Mouse (Mus musculus): ENCODE results near the gene BC052040.

The BC052040 gene

DNA sequence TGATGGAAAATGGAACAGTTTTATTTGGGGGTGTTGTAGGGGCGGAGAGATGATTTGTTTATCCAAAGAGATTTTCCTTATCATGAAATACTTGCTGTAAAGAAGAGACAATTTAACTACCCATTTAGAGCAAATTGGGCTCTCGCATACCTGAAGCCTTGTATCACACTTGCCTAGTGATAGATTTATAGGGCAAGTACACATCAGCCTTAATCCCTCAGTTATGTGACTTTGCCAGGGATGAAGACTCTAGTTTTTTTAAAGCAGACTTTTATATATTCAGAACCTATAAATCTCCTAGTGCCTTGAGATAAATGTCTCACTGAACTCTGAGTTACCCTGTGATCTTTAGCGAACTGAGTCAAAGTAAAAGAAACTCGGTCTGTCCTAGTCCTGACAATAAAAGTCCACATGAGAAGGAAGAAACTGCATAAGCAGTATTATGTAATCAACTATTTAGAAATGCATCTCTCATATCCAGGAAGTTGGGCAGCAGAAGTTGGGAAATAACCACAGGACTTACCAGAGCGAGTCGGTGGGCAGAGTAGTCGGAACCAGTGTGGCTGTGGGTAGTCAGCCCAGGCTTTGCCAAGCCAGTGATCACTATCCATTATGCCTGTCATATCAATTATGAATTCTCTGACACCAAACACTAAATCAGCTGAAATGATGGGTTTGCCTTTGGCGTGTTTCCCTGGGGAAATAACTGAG is 183.2 kb downstream of the BC052040 start:
- no peak for DNase-seq (ENCODE audit: low read depth, low spot score)

DNA sequence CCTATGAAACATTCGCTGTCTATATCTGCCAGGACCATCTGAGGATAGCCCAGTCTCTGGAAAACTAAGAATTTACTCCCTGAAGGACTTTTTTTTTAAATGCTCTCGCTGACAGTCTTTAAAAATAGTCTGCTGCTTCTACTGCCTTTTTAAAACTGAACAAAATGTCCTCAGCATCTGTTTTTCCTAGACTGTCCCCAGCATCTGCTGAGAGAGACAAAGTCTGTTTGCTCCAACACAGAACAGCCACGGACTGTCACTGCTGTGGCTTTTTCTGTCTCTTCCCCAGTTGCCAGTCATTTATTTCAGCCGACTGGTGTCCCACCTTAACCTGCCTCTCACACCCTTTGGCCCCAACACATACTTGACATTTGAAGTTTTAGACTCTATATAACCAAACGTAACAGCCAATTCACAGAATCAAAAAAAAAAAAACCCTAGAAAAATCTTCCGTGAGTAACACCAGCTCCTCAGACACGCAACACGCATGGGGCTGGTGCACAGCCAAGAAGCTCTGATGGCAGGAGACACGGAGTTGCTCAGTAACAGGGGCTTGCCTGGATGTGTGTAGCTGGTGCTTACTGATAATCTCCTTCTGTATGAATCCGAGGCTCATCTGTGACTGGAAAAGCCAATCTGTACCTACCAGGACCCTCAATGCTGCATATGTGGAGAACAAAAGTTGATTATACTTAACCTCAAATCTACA is 188.2 kb downstream of the BC052040 start:
- DNase-seq (ENCODE audit: low read depth, low spot score) = no peak

DNA sequence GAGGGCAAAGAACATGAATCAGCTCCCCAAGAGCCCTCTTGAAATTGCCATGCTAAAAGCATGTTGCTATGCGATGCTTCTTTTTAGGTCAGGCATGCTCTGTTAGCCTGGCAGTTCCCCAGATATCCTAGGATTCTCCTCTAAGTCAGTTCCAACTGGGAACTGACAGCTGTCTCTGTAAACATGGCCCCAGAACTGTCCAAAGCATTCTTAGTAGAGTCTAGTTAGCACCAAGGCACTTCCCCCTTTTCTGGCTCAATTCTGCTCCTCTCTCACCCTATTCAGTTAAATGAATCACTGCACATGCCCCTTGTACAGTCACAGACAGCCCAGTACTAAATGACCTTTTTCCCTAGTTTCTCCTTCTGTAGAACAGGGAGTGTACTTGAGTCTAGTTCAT is 191.2 kb downstream of the BC052040 start:
- DNase-seq (ENCODE audit: low read depth, low spot score) = no peak

DNA sequence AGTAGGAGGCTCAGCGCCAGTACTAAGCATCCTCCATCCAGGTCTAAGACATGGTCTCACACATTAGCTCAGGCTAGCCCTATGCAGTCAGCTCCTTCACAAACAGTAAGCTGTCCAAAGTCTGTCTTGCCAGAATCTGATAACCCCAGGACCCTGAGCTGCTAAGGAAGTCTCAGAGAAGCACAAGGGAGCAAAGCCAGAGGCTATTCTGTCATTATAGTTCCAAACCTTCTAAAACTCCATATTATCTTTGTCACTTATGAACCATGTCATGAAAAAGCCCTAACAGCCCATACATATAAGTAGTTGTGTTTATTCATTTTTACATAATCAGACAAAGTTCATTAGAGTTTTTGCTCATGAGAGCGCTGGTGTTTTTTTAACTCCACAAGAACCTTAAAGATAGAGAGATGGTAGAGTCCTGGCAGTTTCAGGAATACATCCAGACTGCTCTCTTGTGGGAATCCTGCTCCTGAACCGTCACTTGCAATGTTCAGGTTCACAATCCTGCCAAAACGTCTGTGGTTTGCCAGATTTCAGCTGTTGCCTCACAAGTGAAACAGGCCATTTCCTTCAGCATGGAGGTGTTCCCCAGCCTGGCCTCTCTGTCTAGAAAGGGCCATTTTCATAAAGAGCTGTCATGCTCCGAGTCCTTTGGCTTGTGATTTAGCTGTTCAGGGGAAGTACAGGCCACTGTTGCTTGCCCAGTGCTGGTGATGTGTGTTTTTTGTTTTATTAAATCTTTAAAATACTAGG is 192.8 kb downstream of the BC052040 start:
- no peak for DNase-seq (ENCODE audit: low read depth, low spot score)

- no peak for DNase-seq (ENCODE audit: low read depth, low spot score)
These were observed 194.1 kb downstream of the BC052040 start for GRCm38 (mm10) chr2:115775488-115776217.

GRCm38 (mm10) chr2:115776924-115777860 is 195.7 kb downstream of the BC052040 start:
- no peak for DNase-seq (ENCODE audit: low read depth, low spot score)

GRCm38 (mm10) chr2:115780546-115781011 is 199.1 kb downstream of the BC052040 start:
- no peak for DNase-seq (ENCODE audit: low read depth, low spot score)

- no peak for DNase-seq (ENCODE audit: low read depth, low spot score)
These were observed 204.2 kb downstream of the BC052040 start for GRCm38 (mm10) chr2:115785687-115786086.

GRCm38 (mm10) chr2:115798839-115799238 is 217.3 kb downstream of the BC052040 start:
- DNase-seq (ENCODE audit: low read depth, low spot score) = no peak

- no peak for DNase-seq (ENCODE audit: low read depth, low spot score)
These were observed 226.9 kb downstream of the BC052040 start for GRCm38 (mm10) chr2:115808376-115808775.

DNA sequence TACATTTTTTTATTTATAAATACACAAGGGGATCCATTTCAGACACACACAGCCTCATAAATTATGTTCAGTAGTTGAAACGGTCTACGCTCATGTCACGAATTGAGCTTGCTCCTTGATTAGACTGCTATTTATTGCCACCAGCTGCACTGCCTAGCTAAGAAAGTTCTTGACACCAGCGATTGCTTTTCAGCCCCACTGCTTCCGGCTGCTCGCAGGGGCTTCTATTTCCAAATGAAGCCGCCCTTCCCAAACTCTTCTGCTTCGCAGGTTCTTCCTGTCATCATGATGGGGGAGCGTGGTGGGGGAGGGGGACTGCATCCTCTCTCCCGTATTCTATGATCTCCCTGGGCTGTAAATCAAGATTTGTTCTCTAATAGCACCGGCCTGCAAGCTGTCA is 231.8 kb downstream of the BC052040 start:
- DNase-seq (ENCODE audit: low read depth, low spot score) = no peak

DNA sequence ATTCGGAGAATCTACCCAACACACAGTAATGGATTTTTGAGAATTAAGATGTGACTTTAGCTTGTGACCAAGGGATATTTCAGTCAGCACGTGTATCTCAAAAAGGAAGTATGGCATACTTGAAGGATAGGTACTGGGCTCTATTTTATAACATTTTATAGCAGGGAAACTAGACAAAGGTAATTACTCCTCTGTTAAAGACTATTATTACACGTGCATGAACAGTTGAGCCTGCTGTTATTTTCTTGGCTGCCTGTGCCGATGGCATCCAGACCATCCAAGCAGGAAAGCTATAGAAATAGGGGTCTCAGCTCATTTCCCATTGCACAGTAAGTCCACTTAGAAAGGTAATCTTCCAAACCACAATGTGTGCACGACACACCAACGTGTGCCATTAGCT is 232.2 kb downstream of the BC052040 start:
- no peak for DNase-seq (ENCODE audit: low read depth, low spot score)

DNA sequence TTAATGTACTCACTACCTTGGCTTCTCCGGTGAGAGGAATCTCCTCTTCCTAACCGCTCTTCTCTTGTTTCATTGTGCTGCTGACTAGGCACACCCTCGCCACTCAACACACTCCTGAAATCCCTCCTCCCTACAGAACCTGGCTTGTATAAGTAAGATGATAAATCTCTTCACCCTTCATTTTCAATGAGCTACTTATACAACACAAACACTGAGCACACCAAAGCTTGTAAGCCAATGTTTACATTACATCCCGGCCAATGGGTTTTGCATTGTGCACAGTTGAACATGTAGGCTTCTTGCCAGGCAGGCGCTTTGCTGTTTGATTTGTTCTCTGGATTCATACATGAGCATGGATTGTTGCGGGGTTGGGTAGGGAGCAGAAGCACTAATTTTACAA is 236.4 kb downstream of the BC052040 start:
- DNase-seq (ENCODE audit: low read depth, low spot score) = no peak

DNA sequence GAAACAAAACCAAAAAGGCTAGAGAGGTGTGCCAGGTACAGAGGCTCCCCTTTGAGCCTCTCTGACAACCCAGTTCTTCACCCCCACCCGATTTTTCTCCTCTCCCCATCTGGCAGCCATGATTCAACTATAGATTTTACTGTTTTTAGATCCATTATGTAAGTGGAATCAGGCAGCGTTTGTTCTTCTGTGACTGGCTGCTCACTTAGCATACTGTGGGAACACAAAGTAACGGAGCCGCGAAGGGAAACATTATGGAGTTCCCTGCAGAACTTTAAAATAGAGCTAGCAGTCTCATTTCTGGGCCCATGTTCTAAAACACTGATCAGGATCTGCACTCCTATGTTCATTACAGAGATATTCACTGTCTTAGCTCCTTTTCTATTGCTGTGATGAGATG is 240.8 kb downstream of the BC052040 start:
- DNase-seq (ENCODE audit: low read depth, low spot score) = no peak

All from retina, postnatal 7 days (tissue).